Mouse (Mus musculus) adrenal gland, postnatal 14 days (tissue): ENCODE measurements around the gene Uba3. TPM values are rescaled to one million over a fixed set of nuclear protein-coding genes. Genes with fewer than 3 reads are reported as not detected.

ENCODE experiments used
- DNase-seq: peaks from one replicate; pipeline ENCODE4 v3.0.0; 2021; ENCODE audit warnings: mixed read lengths
- long read RNA-seq, 2 experiments: library from polyadenylated mRNA; stranded (forward); transcript quantifications; one replicate each; pipeline ENCODE4 v2.0.0; 2021
- total RNA-seq: library from RNA; stranded (reverse); gene quantifications from 2 replicates; pipeline ENCODE4 v1.2.3, GENCODE M21; 2021

The Uba3 gene
- 62.9 and 63.4 TPM in 2 replicates for total RNA-seq
- long read RNA-seq, experiment 1, transcript Uba3-202 (17 exons, 2,465 nt): minor isoform, 13 of 43 reads
- long read RNA-seq, experiment 1, transcript Uba3-201 (18 exons, 2,257 nt): major isoform, 28 of 43 reads
- long read RNA-seq, experiment 1, partial matches to known transcripts: 2 of 43 reads
- long read RNA-seq, experiment 1, other reads (novel, unspliced or antisense): 0 of 43 reads
- long read RNA-seq, experiment 2, transcript Uba3-202 (17 exons, 2,465 nt): minor isoform, 5 of 38 reads
- long read RNA-seq, experiment 2, transcript Uba3-201 (18 exons, 2,257 nt): major isoform, 25 of 38 reads
- long read RNA-seq, experiment 2, partial matches to known transcripts: 4 of 38 reads
- long read RNA-seq, experiment 2, other reads (novel, unspliced or antisense): 3 of 38 reads

GRCm38 (mm10) chr6:97205439-97205885, at the start of gene Uba3:
TSS of gene Uba3 (minus strand) at chr6:97205647.
- peak; percentile 100 for DNase-seq

DNA sequence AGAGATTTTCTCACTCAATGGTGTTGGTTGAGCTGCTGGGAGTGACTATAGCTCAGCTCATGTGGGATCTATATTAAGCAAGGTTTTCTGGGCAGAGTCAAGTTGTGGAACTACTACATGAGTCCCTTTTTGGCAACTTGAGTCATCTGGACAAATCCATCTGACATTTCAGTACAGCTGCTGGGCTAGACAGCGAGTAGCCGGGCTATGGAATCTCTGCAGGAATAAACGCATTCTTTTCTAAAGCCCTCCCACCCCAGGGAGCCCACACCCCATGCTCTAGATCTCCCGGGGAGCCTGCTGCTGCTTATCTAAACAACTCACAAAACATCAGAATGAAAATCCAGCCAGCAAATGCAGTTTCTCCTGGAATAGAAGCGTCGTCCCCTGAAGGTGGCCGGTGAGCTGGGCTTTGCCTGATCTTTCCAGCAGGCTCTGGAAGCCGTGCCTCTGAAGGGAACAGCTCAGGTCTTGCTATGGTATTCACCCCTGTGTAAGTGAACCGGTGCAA, 47.3 kb upstream of the Uba3 start, which contains the start of gene Lmod3:
Gene Lmod3, minus strand, starts transcription at position 49 of the 511 bp plus-strand sequence.
- no peak for DNase-seq

DNA sequence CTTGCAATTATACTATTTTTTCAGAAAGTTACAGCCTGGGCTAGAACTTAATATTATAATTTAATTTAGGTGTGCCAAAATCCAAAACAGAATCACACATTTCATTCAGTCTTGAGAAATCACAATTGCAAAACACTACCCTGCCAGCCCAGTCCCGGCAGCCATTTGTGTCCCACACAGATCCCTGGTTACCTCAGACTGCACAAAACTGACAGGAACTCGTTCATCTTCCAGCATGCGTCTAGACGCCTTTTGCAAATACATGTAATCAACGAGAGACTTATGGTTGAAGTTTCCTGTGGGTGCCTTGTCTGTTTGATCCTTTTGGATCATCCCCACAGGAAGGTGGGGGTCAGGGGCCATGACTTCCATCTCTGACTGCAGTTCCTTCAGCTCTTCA, 46.6 kb upstream of the Uba3 start:
- peak; percentile 22 for DNase-seq

GRCm38 (mm10) chr6:97250966-97251365, 45.5 kb upstream of the Uba3 start:
- DNase-seq: peak; percentile 70

DNA sequence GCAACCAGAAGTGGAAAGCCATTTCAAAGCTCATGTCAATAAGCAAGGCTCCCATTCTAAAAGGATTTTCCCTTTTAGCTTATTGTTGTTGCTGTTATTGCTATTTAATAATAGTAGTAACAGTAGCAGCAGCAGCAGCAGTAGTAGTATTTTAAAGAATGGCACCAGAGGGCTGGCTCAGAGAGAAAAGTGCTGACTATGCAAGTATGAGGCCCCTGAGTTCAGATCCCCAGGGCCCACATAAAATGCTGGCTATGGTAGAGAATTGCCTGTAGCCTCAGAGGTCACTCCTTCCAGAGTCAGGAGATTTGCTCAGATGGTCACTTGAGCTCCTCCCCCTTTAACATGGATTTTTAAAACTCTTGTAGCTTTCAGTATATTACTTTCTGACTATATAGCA, 39.8 kb upstream of the Uba3 start:
- DNase-seq: no peak

- no peak for DNase-seq
Measured at GRCm38 (mm10) chr6:97242522-97242921, 37.1 kb upstream of the Uba3 start.

- DNase-seq: no peak
Measured at GRCm38 (mm10) chr6:97240092-97240491, 34.6 kb upstream of the Uba3 start.

DNA sequence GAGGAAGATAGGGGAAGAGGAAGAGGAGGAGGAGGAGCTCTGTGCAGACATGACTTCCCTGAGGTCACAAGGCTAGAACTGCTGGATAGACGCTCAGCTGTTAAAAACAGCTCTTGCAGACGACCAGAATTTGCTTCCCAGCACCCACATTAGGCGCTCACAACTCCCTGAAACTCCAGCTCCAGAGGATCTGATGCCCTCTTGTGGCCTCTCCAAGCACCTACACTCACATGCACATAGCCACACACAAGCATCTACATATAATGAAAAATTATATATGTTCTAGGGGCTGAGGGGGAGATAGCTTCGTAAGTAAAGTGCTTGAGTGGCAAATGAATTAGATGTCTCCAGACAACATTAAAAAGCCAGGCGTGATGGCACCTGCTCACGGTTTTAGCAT, 33.9 kb upstream of the Uba3 start:
- DNase-seq: no peak

DNA sequence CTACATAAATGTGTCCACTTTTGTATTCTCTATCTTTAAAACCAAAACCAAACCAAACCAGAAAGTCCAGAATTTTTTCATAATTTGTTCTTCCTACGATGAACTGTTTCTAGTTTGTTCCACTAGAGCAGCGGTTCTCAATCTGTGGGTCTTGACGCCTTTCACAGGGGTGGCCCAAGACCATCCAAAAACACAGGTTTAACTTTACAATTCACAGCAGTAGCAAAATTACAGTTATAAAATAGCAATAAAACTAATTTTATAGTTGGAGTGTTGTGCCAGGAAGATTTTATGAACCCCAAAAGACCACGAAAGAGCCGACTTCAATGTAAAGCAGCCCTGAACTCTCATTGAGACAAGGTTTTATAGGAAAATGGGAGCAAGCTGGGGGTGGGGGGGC, 30.6 kb upstream of the Uba3 start:
- DNase-seq: no peak

DNA sequence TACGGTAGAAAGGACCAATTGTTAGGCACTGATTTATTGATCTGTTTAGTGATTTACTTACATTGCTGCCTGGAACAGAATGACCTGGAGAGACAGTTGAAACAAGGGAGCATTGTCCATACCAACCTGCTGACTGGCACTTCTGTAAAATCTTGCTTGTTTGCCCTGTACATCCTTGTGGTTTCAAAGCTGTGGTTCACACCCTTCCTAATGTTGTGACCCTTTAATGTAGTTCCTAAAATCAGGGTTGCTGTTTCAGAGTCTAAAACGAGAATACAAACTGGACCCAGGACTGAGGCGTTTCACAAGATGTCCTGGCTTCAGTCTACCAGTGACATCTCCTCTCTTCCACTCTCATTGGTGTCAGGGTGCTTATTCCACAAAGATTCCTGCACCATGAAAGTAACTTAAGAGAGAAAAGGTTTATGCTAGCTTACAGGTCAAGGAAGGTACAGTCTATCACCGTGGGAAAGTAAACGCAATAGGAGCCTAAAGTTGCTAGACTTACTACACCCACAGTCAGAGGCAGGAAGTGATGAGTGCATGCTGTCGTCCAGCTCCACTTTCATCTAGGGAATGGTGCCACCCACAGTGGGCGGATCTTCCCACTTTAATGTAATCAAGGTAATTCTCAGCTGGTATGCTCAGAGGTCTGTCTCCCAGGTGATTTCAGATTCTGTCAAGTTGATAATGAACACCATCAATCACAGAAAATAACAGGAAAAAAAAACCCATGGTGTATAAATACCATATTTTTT, 29.6 kb upstream of the Uba3 start:
- no peak for DNase-seq

GRCm38 (mm10) chr6:97227067-97227847, 21.8 kb upstream of the Uba3 start:
- DNase-seq: no peak

DNA sequence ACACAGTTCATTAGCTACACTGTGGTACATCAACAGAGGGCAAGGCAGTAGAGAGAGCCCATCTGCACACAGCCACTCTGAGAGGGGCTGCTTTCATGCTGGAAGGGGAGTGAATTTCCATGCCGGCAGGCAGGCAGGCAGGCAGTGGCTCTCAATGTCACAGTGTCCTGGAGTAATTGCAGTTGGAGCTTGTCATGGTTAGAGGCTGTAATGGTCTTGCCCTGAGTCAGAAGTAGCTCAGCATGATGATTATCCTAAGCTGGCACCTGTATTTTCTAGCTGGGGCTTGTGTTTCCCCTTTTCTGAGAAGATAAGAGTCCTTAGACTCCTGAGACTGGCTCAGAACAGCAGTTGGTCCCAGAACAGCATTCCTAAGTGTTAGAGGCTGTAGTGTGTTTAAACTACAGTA, 20.6 kb upstream of the Uba3 start:
- DNase-seq: no peak

DNA sequence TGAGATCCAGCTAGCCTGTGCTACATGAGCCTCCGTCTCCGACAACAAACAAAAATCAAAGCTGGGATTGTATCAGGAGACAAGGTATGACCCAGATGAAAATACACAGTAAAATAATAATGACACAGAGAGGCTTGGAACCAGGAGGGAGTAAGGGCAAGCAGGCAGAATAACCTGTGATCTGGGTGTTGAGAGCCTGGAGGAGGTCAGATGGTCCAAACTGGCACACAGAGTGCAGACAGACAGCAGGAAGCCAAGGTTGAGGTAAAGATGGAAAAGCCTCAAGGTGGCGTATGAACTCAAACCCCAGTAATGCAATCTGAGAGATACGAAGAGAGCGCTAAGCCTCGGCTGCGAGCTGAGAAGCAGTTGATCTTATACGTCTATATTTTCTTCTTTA, 19.1 kb upstream of the Uba3 start:
- DNase-seq: no peak

DNA sequence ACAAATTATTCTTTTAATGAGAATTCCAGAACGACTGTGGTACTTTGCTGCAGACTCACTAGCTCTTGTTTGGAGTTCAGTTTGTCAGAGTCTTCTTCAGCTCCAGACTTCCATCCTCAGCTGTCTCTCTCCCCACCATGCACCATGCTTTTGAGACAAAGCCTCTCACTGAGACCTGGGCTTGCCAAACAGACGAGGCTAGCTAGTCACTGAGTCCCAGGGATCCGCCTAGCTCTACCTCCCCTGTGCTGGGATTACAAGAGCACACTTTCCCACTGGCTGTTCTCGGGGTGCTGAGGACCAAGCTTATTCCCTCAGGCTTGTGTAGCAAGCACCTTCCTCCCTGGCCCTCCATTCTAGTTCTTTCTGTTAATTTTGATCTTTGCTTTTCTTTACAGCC, 18.1 kb upstream of the Uba3 start:
- no peak for DNase-seq

DNA sequence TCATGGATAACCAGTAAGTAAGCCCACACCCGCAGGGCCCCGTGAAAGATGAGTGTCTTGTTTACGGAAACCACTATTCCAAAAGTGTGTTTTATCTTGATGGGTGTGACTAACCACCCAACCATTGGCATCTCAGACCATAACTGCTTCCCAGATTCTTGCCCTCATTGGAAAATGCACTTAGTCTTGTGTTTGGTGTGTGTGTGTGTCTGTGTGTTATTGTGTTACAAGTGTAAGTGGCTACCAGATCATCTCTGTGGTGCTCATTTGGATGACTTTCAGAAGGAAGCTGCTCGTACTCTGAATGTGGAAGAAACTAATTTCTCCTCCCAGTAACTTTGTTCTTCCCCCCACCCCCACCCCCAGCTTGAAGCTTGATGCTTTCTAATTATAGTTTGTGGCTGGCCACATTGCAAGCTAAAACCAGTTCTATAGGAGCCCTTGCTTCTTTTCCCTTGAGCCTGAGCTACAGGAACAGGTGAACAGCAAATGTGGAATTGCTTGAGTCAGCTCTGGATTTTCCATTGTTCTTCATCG, 17.6 kb upstream of the Uba3 start:
- DNase-seq: no peak

DNA sequence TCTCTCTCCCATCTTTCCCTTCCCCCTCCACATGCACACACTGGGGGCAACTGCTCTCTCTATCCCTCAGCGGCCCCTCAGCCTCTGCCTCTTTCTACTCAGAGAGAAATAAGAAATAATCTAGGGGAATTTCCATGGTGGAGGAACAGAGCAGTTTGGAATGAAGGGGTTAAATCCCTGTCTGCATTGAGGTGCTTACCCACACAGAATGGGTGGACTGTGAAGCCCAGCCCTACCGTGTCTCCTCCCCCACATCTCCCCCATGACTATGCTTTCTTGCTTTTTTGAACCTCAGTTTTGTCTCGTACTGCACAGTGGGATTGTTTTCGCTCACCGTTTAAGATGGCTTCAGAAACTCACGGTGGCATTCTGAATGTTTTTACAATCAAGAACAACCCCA, 16.9 kb upstream of the Uba3 start:
- DNase-seq: no peak

- no peak for DNase-seq
Measured at GRCm38 (mm10) chr6:97221205-97222025, 16.0 kb upstream of the Uba3 start.

- no peak for DNase-seq
Measured at GRCm38 (mm10) chr6:97220672-97221071, 15.2 kb upstream of the Uba3 start.

- DNase-seq: no peak
Measured at GRCm38 (mm10) chr6:97216154-97216821, 10.8 kb upstream of the Uba3 start.

- peak; percentile 72 for DNase-seq
Measured at GRCm38 (mm10) chr6:97211981-97212380, 6.5 kb upstream of the Uba3 start.
